Mouse (Mus musculus) CH12.LX (cell line): ENCODE data around the gene Fopnl. TPM values are rescaled to one million over a fixed set of nuclear protein-coding genes. Genes with fewer than 3 reads are reported as not detected.

Source experiments
- DNase-seq: peaks from one replicate; pipeline ENCODE4 v3.0.0-alpha.2; 2013; ENCODE audit errors: extremely low read depth
- H3K27ac ChIP-seq: 2 replicates; pipeline ENCODE4 v1.5.1; 2012; ENCODE audit warnings: low read depth, mild to moderate bottlenecking, control low read depth, moderate library complexity; ENCODE audit not compliant: insufficient read depth
- H3K27me3 ChIP-seq: replicated peaks from 2 replicates; pipeline ENCODE3; 2012; ENCODE audit warnings: inconsistent platforms
- H3K36me3 ChIP-seq, 2 experiments: replicated peaks in 1 of 2; 2 replicates each; pipeline versions ENCODE3 to v1.6.1; 2012; ENCODE audit warnings: inconsistent platforms in 1 of 2, low read length in 1 of 2, mild to moderate bottlenecking in 1 of 2, mixed read lengths in 1 of 2, moderate library complexity in 1 of 2; ENCODE audit not compliant: control insufficient read depth in 1 of 2, insufficient read depth in 1 of 2
- H3K4me1 ChIP-seq, 2 experiments: 2 replicates each; pipeline ENCODE4 v1.6.1; 2012; ENCODE audit warnings: inconsistent platforms in 1 of 2, moderate library complexity in 1 of 2; ENCODE audit not compliant: insufficient read depth in 2 of 2, control insufficient read depth in 1 of 2
- H3K4me2 ChIP-seq: 2 replicates; pipeline ENCODE4 v1.6.1; 2012; ENCODE audit warnings: low read depth, mild to moderate bottlenecking, control low read depth; ENCODE audit not compliant: poor library complexity, insufficient read depth, severe bottlenecking
- H3K4me3 ChIP-seq, 3 experiments: fragments of 150-350 bp in 1 of 3; sonication (generic) in 1 of 3; replicated peaks in 1 of 3; 2 replicates each; pipeline versions ENCODE3 to v1.5.1; 2011 to 2012; ENCODE audit warnings: low read depth in 2 of 3, low read length in 2 of 3, mild to moderate bottlenecking in 2 of 3, moderate library complexity in 2 of 3, control low read depth in 1 of 3, improper control_type of control experiment in 1 of 3, inconsistent platforms in 1 of 3, mixed read lengths in 1 of 3; ENCODE audit not compliant: poor library complexity in 1 of 3
- H3K79me2 ChIP-seq: replicated peaks from 2 replicates; pipeline ENCODE4 v1.6.1; 2012; ENCODE audit warnings: mild to moderate bottlenecking, moderate library complexity; ENCODE audit not compliant: control insufficient read depth, poor library complexity, insufficient read depth, severe bottlenecking; ENCODE audit errors: extremely low read depth
- H3K9ac ChIP-seq: 2 replicates; pipeline ENCODE4 v1.6.1; 2012; ENCODE audit warnings: low read depth, mild to moderate bottlenecking, control low read depth, moderate library complexity; ENCODE audit not compliant: insufficient read depth
- H3K9me3 ChIP-seq: replicated peaks from 2 replicates; pipeline ENCODE3; 2012; ENCODE audit warnings: low read length, inconsistent platforms, mixed read lengths
- CHD2 ChIP-seq: IDR thresholded peaks from 2 replicates; pipeline ENCODE4 v1.6.1; 2011; ENCODE audit warnings: low read length, improper control_type of control experiment
- JUN ChIP-seq: IDR thresholded peaks from 2 replicates; pipeline ENCODE4 v1.6.1; 2011; ENCODE audit warnings: low read depth, mild to moderate bottlenecking, low read length, improper control_type of control experiment, moderate library complexity; ENCODE audit not compliant: insufficient read depth
- PAX5 ChIP-seq: IDR thresholded peaks from 2 replicates; pipeline ENCODE4 v1.6.1; 2012; ENCODE audit warnings: low read length, inconsistent platforms, mixed read lengths
- SIN3A ChIP-seq: IDR thresholded peaks from 2 replicates; pipeline ENCODE4 v1.6.1; 2012; ENCODE audit warnings: low read length, improper control_type of control experiment, inconsistent platforms
- SMC3 ChIP-seq: IDR thresholded peaks from 2 replicates; pipeline ENCODE4 v1.6.1; 2011; ENCODE audit warnings: low read depth, low read length, improper control_type of control experiment
- UBTF ChIP-seq: IDR thresholded peaks from 2 replicates; pipeline ENCODE4 v1.6.1; 2012; ENCODE audit warnings: low read depth, mild to moderate bottlenecking, inconsistent platforms, low read length, improper control_type of control experiment, moderate library complexity
- USF1 ChIP-seq: IDR thresholded peaks from 2 replicates; pipeline ENCODE4 v1.6.1; 2014; ENCODE audit warnings: low read depth, mild to moderate bottlenecking, inconsistent platforms, low read length, improper control_type of control experiment
- USF2 ChIP-seq: conservative IDR thresholded peaks from 2 replicates; pipeline ENCODE4 v1.6.1; 2011; ENCODE audit warnings: low read depth, low read length, improper control_type of control experiment
- ZC3H11A ChIP-seq: IDR thresholded peaks from 2 replicates; pipeline ENCODE4 v1.6.1; 2012; ENCODE audit warnings: low read depth, mild to moderate bottlenecking, inconsistent platforms, low read length, improper control_type of control experiment
- dilution Hi-C: fragments of 300-500 bp; cut with MboI; formaldehyde crosslinking; loops from 2 replicates; pipeline ENCODE4 v1.14.3; 2020; ENCODE audit warnings: low sequenced_read_pairs; ENCODE audit not compliant: extremely low pct_unique_long_range_greater_than_20kb, extremely low pct_ligation_motif_present
- in situ Hi-C: fragments of 300-500 bp; cut with MboI; formaldehyde crosslinking; loops from 3 replicates; pipeline ENCODE4 v1.14.3; 2019; ENCODE audit warnings: low sequenced_read_pairs, low pct_ligation_motif_present, low pct_unique_long_range_greater_than_20kb, mixed read lengths
- polyA plus RNA-seq: library from polyadenylated mRNA; unstranded; fragments of >175 nt; gene quantifications from 2 replicates; pipeline ENCODE4 v1.2.1, GENCODE M21; 2012; ENCODE audit warnings: low read depth; ENCODE audit not compliant: insufficient read length
- total RNA-seq, 2 experiments: library from RNA; depleted of rRNA; stranded (reverse); fragments of 300-350 nt in 1 of 2; fragments of >200 nt in 1 of 2; gene quantifications; 2 replicates each; pipeline ENCODE4 v1.2.3; 2012 to 2014

Gene Fopnl
- total and polyA plus RNA-seq, 3 experiments = 32.8 to 153 (median 56.8) TPM

- TF ChIP-seq UBTF (no peak), SIN3A (0 out of 2 replicates have a peak, but pooled peaks have one; percentile 6), ZC3H11A (no peak), JUN (no peak), PAX5 (no peak), CHD2 (no peak)
- in situ Hi-C loops = no loop called here
- Histone ChIP-seq H3K9me3 (no peaks in the 10 kb centered on the region), H3K4me3 (no peak overlapping the region), H3K4me2 (no peak overlapping the region), H3K27ac (no peak overlapping the region), H3K36me3 (peaks cover 19 to 46% of the 10 kb centered on the region in 2 experiments), H3K27me3 (no peaks in the 10 kb centered on the region), H3K79me2 (no peaks in the 10 kb centered on the region), H3K4me1 (peaks cover 0 to 5% of the 10 kb centered on the region in 2 experiments; a peak in 1 of 4 replicates), H3K9ac (no peak overlapping the region)
- dilution Hi-C loops = no loop called here
- DNase-seq = no peak
Measured at GRCm38 (mm10) chr16:14297137-14297536, 20.1 kb downstream of the Fopnl start.

DNA sequence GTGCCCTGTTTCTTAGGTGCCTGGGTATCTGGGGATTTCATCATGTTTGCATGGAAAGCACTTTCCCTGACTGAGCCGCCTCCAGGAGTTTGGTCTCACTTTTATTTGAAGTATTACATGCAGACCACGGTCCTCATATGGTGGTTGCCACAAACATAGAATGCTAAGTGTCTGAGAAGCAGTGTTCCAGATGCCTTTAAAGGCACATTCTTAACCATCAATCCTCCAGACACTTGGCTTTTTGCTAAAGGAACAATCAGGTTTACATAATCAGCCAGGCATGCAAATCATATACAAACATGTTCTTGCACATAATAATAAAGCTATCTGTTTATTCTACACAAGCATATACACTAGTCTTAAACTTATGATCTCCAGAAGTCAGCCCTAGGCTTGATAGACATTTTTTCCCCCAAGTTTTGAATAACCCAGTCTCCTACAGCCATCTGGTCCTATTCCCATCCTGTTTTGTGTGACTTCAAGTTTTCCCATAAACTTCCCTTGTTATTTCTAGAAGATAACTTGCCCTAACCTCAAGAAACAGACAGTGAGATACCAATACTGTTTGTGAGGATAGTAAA, 20.6 kb downstream of the Fopnl start:
- DNase-seq = no peak
- H3K9ac ChIP-seq = no peak overlapping the region
- no peaks in the 10 kb centered on the region for H3K9me3 ChIP-seq
- H3K79me2 ChIP-seq = no peaks in the 10 kb centered on the region
- H3K4me1 ChIP-seq = peaks cover 0 to 4% of the 10 kb centered on the region in 2 experiments; a peak in 1 of 4 replicates
- H3K4me3 ChIP-seq = no peak overlapping the region
- H3K27me3 ChIP-seq = no peaks in the 10 kb centered on the region
- dilution Hi-C loops = no loop called here
- H3K27ac ChIP-seq = no peak overlapping the region
- in situ Hi-C loops = no loop called here
- TF ChIP-seq SMC3 (no peak), SIN3A (0 out of 2 replicates have a peak, but pooled peaks have one; percentile 16), CHD2 (no peak), USF2 (no peak)
- peaks cover 16 to 41% of the 10 kb centered on the region in 2 experiments for H3K36me3 ChIP-seq
- no peak overlapping the region for H3K4me2 ChIP-seq

GRCm38 (mm10) chr16:14295291-14295690, 21.9 kb downstream of the Fopnl start:
- H3K9me3 ChIP-seq = no peaks in the 10 kb centered on the region
- H3K4me2 ChIP-seq = no peak overlapping the region
- in situ Hi-C loops = no loop called here
- dilution Hi-C loops = no loop called here
- no peaks in the 10 kb centered on the region for H3K27me3 ChIP-seq
- no peak for DNase-seq
- peaks cover 0 to 4% of the 10 kb centered on the region in 2 experiments; a peak in 2 of 4 replicates for H3K4me1 ChIP-seq
- peaks cover 8 to 29% of the 10 kb centered on the region in 2 experiments for H3K36me3 ChIP-seq
- H3K4me3 ChIP-seq = no peak overlapping the region
- TF ChIP-seq SIN3A (no peak), USF1 (no peak), PAX5 (no peak)
- H3K9ac ChIP-seq = no peak overlapping the region
- H3K27ac ChIP-seq = no peak overlapping the region
- H3K79me2 ChIP-seq = no peaks in the 10 kb centered on the region
